Mouse (Mus musculus) ES-E14 (cell line): ENCODE measurements at regions not wholly inside any gene's neighbourhood (a gene's known extent, or its start where the extent isn't known, plus 50 kb on each side); places are given as distances from the start of the nearest gene placed in this dataset.

Experiments
- CHD2 ChIP-seq: IDR thresholded peaks from 2 replicates; pipeline ENCODE4 v1.6.1; 2014; ENCODE audit warnings: mild to moderate bottlenecking, low read depth, low read length, inconsistent platforms
- HCFC1 ChIP-seq: IDR thresholded peaks from 2 replicates; pipeline ENCODE4 v1.6.1; 2012; ENCODE audit warnings: low read length, inconsistent platforms, borderline replicate concordance; ENCODE audit not compliant: insufficient read depth
- MAFK ChIP-seq: IDR thresholded peaks from 2 replicates; pipeline ENCODE4 v1.6.1; 2014; ENCODE audit warnings: mild to moderate bottlenecking, low read depth, low read length, inconsistent platforms; ENCODE audit not compliant: insufficient read depth
- ZC3H11A ChIP-seq: IDR thresholded peaks from 2 replicates; pipeline ENCODE4 v1.6.1; 2012; ENCODE audit warnings: low read depth, mild to moderate bottlenecking, inconsistent platforms, low read length, borderline replicate concordance
- ZNF384 ChIP-seq: IDR thresholded peaks from 2 replicates; pipeline ENCODE4 v1.6.1; 2012; ENCODE audit warnings: low read depth, low read length, inconsistent platforms

DNA sequence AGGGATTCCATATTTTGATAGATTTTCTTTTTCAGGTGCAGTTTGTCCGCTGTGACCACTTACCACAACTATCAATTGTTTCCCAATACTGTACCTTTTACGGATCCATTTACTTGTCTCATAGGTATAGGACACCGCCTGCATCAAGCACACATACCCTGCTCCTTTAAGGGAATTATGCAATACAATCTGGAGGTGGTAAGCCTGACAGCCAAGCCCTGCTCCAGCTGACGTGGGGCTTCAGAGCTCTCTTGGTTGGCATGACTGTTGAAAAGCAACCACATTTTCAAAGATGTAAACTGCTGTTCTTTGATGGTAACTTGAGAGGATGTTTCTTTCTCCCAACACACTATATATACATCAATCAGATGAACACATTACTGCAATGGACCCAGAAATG lies 288.2 kb downstream of the Lrig3 start:
- TF ChIP-seq MAFK, result no peak
- no peak for TF ChIP-seq ZNF384
- TF ChIP-seq HCFC1, result no peak
- no peak for TF ChIP-seq ZC3H11A
- TF ChIP-seq CHD2, result no peak
